In the genomic region with DNA sequence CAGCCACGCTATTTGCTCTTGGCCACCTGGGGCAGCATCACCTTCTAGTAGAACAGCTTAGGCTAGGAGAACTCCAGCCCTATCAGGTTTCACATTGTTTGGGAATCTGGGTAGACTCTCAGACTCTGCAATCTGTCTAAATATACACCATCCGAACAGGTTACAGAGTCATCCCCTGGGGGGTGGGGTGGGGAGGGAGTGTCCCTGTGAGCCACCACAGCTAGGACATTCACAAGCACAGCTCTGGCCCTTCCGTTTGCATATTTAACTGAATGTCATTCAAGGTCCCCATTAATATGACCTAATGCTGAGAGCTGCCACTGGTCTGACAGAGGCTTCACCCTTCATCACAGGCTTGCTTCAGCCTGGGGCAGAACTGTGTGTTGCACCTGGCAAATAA, we compare ENCODE assay signal across 16 mouse cellular contexts.
DNase-seq lines count a peak whose midpoint lies in the region; ATAC-seq lines count a peak whose summit lies in the region.
"Had no signal": no experiment of that assay in that cellular context is flagged by ENCODE, and none has a peak within 500 bp of the region (broad histone marks: within the 10 kb centered on the region; RNA-seq: fewer than 3 reads in every experiment).

No protein-coding gene starts in this region.

- H3K4me1 ChIP-seq in kidney, embryonic 15.5 days, result peaks cover 21% of the 10 kb centered on the region
- peaks cover 19% of the 10 kb centered on the region for H3K4me1 ChIP-seq in embryonic facial prominence, embryonic 13.5 days
- H3K4me1 ChIP-seq in limb, embryonic 10.5 days, result peaks cover 29% of the 10 kb centered on the region
- peaks cover 25% of the 10 kb centered on the region for H3K4me1 ChIP-seq in forebrain, embryonic 10.5 days

- no peak overlapping the region for H3K27ac ChIP-seq in kidney, embryonic 15.5 days
- no peak overlapping the region for H3K27ac ChIP-seq in embryonic facial prominence, embryonic 13.5 days
- peak overlapping the region; percentile 10; the same call in 1 of the 2 replicates for H3K27ac ChIP-seq in limb, embryonic 10.5 days
- no peak overlapping the region for H3K27ac ChIP-seq in forebrain, embryonic 10.5 days
- H3K27ac ChIP-seq: neural tube, embryonic 15.5 days had no signal

- WGBS in kidney, embryonic 15.5 days, result 18% methylated on average over 3 of the region's 3 CpGs
- 15% methylated on average over 3 of the region's 3 CpGs for WGBS in embryonic facial prominence, embryonic 13.5 days
- WGBS in limb, embryonic 10.5 days, result 20% methylated on average over 3 of the region's 3 CpGs
- WGBS in forebrain, embryonic 10.5 days, result 33% methylated on average over 3 of the region's 3 CpGs

- ATAC-seq in kidney, embryonic 15.5 days (replicated peaks; ENCODE audit: low FRiP score), result peak; percentile 38; the same call in 1 of the 2 replicates
- ATAC-seq in embryonic facial prominence, embryonic 13.5 days (ENCODE audit: insufficient number of reproducible peaks, insufficient read depth, low FRiP score, low TSS enrichment, low read depth), result 0 out of 2 replicates have a peak, but pooled peaks have one; percentile 30
- no peak for ATAC-seq in frontal cortex, adult (ENCODE audit: low TSS enrichment)
- ATAC-seq: forebrain, embryonic 16.5 days had no signal

- intact Hi-C loops in left cerebral cortex, postnatal 36 days (cut with DNase I), result no loop called here

- H3K4me2 ChIP-seq in kidney, embryonic 15.5 days, result no peak overlapping the region
- H3K4me2 ChIP-seq in embryonic facial prominence, embryonic 13.5 days, result no peak overlapping the region
- H3K4me2 ChIP-seq: neural tube, embryonic 15.5 days had no signal

- no peak overlapping the region for H3K9ac ChIP-seq in kidney, embryonic 15.5 days
- H3K9ac ChIP-seq in embryonic facial prominence, embryonic 13.5 days, result no peak overlapping the region
- H3K9ac ChIP-seq: neural tube, embryonic 15.5 days had no signal

- no peak overlapping the region for H3K4me3 ChIP-seq in kidney, embryonic 15.5 days (replicated peaks)
- no peak overlapping the region for H3K4me3 ChIP-seq in embryonic facial prominence, embryonic 13.5 days
- H3K4me3 ChIP-seq in limb, embryonic 10.5 days, result no peak overlapping the region
- H3K4me3 ChIP-seq in forebrain, embryonic 10.5 days, result no peak overlapping the region
- H3K4me3 ChIP-seq: neural tube, embryonic 15.5 days had no signal

- DNase-seq in kidney, postnatal 14 days, result no peak
- peak; percentile 52 for DNase-seq in R1 (ENCODE audit: low read depth, low spot score)
- no peak for DNase-seq in limb, embryonic 10.5 days (ENCODE audit: low spot score)
- no peak for DNase-seq in forebrain, embryonic 10.5 days (ENCODE audit: extremely low spot score, low spot score)
- DNase-seq in left cerebral cortex, postnatal 36 days (ENCODE audit: low spot score in 2 of 2), result no peak
- DNase-seq: adrenal gland, postnatal 14 days; cerebellum, adult 9-10 months; gastrocnemius, postnatal 14 days; kidney, adult 9 months; lung, adult 2 months had no signal

- H3K36me3 ChIP-seq in kidney, embryonic 15.5 days, result no peaks in the 10 kb centered on the region
- no peaks in the 10 kb centered on the region for H3K36me3 ChIP-seq in embryonic facial prominence, embryonic 13.5 days
- H3K36me3 ChIP-seq in limb, embryonic 10.5 days, result no peaks in the 10 kb centered on the region
- H3K36me3 ChIP-seq in forebrain, embryonic 10.5 days (replicated peaks), result no peaks in the 10 kb centered on the region
- H3K36me3 ChIP-seq: neural tube, embryonic 15.5 days had no signal

- H3K27me3 ChIP-seq in kidney, embryonic 15.5 days, result peaks cover 32% of the 10 kb centered on the region
- H3K27me3 ChIP-seq in embryonic facial prominence, embryonic 13.5 days, result peaks cover 29% of the 10 kb centered on the region
- H3K27me3 ChIP-seq in limb, embryonic 10.5 days (ENCODE audit: low read depth, poor library complexity, severe bottlenecking), result peaks cover 35% of the 10 kb centered on the region
- H3K27me3 ChIP-seq in forebrain, embryonic 10.5 days (ENCODE audit: poor library complexity, severe bottlenecking), result peaks cover 28% of the 10 kb centered on the region
- H3K27me3 ChIP-seq: CH12.LX had no signal

- no peaks in the 10 kb centered on the region; the same call in 1 of the 2 replicates for H3K9me3 ChIP-seq in kidney, embryonic 15.5 days (replicated peaks)
- H3K9me3 ChIP-seq in embryonic facial prominence, embryonic 13.5 days, result no peaks in the 10 kb centered on the region
- H3K9me3 ChIP-seq in limb, embryonic 10.5 days (replicated peaks), result no peaks in the 10 kb centered on the region
- no peaks in the 10 kb centered on the region for H3K9me3 ChIP-seq in forebrain, embryonic 10.5 days
- H3K9me3 ChIP-seq: neural tube, embryonic 15.5 days had no signal
